Mouse (Mus musculus) lung, postnatal 36 days (tissue): ENCODE measurements around the gene Mms22l.
"Not testable (repeated sequence)": the region's sequence is repeated elsewhere in the genome, so short reads cannot be mapped to it uniquely, and the experiment has no call there.

Source experiments
- DNase-seq: peaks from one replicate; pipeline ENCODE4 v3.0.0; 2022; ENCODE audit warnings: mixed read lengths

Mms22l gene

GRCm38 (mm10) chr4:24496116-24496952 lies at the start of gene Mms22l:
Gene Mms22l (plus strand): TSS chr4:24496451.
- DNase-seq = peak; percentile 95

GRCm38 (mm10) chr4:24484046-24484445 lies 12.2 kb upstream of the Mms22l start:
- DNase-seq = not testable (repeated sequence)

GRCm38 (mm10) chr4:24496953-24497319 lies 685 bp downstream of the Mms22l start:
- no peak for DNase-seq

- no peak for DNase-seq
These were observed 12.9 kb downstream of the Mms22l start for GRCm38 (mm10) chr4:24509195-24509594.

GRCm38 (mm10) chr4:24536989-24537388 lies 40.7 kb downstream of the Mms22l start:
- no peak for DNase-seq

- DNase-seq = no peak
These were observed 47.2 kb downstream of the Mms22l start for GRCm38 (mm10) chr4:24543421-24543820.

DNA sequence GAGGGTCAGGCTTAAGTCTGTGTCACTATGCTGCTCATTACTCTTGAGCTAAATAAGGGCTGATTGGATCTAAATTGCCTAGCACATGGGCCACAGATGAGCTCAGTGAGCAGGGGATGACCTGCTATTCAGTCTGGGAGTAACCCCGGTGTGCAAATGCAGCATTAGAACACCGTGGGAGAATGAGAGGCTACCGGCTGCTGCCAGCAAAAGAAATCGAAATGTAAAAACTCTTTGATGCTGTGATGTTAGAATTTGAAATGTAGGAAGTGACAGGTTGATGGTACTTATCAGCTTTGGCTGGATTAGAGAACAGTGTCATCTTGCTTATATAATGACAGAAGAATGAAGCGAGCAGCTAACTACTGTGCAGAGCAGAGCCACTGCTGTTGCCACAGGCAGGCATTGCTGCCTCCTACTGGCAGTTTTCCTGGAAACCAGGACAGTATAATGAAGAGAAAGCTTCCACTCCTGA lies 48.5 kb downstream of the Mms22l start:
- peak; percentile 4 for DNase-seq

DNA sequence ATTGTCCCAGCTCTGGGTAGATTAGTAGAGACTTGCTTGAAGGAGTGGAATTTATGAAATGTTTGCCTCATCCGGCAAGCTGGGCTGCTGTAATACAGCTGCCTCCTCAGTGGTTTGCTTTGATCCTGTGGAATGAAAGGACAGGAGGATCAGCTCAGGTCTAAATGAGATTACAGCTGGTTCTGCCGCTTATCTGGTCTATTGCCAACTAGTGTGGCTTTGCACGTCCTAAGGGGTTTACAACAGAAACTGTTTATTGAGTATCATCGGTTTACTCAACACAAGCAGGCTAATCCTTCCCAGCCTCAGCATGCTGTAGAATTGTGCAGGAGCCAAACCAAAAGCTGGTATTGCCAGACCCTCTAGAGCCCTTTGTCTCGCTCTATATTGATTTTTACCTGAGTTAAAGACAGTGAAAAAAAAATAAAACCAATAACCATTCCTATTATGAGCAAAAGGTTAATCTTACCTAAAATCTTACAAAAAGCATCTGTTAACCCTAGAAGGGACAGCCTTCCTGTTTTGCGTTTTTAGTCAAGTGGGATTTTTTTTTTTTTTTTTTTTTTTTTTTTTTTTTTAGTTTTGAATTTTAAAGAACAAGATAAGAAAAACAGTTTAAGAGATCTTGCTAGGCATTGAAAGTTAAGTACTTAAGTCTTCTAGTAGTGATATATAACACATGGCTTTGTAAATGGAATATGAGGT lies 60.0 kb downstream of the Mms22l start:
- DNase-seq = no peak

GRCm38 (mm10) chr4:24557149-24557548 lies 60.9 kb downstream of the Mms22l start:
- no peak for DNase-seq

GRCm38 (mm10) chr4:24568026-24568425 lies 71.8 kb downstream of the Mms22l start:
- no peak for DNase-seq

- DNase-seq = no peak
These were observed 72.8 kb downstream of the Mms22l start for GRCm38 (mm10) chr4:24568989-24569556.

- peak; percentile 82 for DNase-seq
These were observed 78.0 kb downstream of the Mms22l start for GRCm38 (mm10) chr4:24574276-24574675.

GRCm38 (mm10) chr4:24577594-24577993 lies 81.3 kb downstream of the Mms22l start:
- DNase-seq = no peak

GRCm38 (mm10) chr4:24582295-24582694 lies 86.0 kb downstream of the Mms22l start:
- no peak for DNase-seq

DNA sequence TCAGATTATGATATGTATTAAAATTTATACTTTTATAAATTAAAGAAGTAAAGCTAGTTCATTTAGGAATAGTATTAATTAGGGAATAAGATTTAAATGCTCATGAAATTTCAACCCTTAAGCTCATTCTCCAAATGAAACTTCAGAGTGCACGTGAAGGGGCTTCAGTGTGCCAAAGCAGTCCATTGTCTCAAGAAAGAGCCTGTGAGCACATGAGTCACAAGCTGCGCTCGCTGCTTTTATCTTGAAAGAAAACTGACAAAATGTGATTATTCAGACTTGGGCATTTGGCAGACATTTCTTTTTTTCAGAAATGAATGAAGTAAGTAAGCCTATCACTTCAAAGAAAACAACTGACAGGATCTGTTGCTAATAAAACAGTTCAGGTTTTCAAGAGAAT lies 87.7 kb downstream of the Mms22l start:
- DNase-seq = no peak

DNA sequence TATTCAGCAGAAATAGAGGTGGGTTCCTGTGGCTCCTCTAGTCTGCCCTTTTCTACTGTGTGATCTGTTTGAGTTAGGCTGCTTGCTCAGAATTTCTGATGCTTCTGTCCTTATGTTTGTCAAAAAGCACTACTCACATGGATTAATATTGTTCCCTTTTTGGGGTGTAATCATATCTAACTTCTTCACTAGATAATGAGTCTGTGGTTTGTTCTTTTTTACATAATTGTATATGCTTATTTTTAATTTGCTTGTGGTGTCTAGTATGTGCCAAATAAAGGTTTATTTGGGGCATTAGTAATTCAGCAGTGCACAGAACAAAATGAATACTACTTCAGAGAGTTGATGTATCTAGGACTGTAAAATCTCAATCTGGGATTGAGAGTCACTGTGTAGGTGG lies 98.6 kb downstream of the Mms22l start:
- no peak for DNase-seq

DNA sequence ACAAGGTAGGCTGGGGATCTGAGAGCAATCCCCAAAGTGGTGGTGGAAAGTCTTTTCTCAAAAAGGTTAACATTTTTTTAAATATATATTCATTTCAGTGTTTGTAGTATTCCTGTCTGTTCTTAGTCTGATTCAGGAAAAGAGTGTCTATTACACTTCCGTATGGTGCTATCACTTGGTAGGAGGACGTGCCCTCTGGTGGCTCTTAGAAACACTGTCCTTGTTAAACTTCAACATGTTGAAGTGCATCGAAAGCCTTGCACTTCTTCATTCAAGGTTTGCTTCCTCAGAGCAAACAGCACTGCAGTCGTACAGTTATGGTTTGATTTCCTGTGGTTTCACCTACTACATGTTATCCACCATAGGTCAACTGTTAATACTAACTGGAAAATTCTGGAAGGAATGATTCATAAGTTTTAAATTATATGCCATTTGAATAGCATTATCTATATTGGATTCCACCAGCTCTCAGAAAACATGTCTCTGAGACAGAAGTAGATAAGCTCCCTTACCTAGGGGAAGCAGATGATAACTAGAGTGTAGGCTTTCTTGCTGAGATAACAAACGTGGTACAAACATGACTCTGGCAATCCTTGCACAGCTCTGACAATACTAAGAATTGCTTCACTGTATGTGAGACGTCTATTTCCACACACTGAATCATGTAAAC lies 100.8 kb downstream of the Mms22l start:
- DNase-seq = no peak

GRCm38 (mm10) chr4:24598637-24599036 lies 102.4 kb downstream of the Mms22l start:
- no peak for DNase-seq

GRCm38 (mm10) chr4:24601711-24602110 lies 105.5 kb downstream of the Mms22l start:
- no peak for DNase-seq

DNA sequence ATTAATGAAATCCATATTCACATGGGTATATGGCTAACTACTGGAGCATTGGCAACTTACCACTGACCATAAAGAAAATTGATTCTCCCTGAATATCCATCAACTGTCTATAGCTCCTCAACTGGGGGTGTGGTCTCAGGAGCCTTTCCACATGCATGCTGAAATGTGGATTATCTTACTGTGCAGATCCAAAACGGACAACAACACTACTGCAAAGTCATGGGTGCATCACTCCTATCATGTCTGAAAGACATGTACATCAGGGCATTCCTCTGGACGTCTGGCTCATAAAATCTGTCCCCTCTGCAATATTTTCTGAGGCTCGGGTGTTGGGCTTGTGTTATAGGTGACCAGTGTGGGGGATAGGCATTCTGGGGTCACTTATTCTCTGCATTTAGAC lies 112.8 kb downstream of the Mms22l start:
- no peak for DNase-seq

- no peak for DNase-seq
These were observed 113.3 kb downstream of the Mms22l start for GRCm38 (mm10) chr4:24609564-24609963.

DNA sequence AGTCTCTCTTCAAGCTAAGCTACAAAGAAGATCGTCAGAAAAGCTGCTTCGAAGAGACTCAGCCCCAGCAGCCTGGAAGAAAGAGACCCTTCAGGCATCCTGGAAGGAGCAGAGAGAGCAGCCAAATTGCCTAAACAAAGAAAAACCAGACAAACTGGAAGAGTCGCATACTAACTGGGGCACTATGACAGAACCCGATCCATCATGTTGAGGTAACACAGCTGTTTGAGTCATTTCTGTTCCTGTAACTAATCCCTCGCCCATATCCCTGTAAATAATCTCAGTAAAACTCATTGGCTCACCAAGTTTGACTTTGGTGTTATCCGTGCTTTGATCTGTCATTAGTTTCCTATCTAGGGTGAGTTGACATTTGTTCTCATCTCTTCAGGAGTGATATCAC lies 123.8 kb downstream of the Mms22l start:
- DNase-seq = peak; percentile 8

- DNase-seq = peak; percentile 10
These were observed 124.2 kb downstream of the Mms22l start for GRCm38 (mm10) chr4:24620440-24620839.
